Mouse (Mus musculus): ENCODE data around the gene Vmn1r180.

DNA sequence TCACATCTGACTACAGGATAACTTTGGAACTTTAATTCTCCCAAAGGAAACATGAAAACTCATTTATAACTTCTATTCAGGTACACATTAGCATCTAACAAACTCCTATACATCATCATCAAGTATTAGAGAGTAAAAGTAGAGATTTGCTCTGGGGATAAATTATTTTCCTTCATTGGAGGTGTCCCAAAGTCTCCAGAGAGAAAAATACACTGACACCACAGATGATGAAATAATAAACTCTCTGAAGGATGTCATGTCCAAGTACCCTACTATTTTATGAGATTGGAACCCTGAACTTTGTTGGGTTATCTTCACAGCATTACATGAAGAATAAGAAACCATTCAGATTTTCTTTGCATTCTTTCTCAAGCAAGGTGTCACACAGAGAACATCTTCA lies at the start of gene Vmn1r180:
- TF ChIP-seq CEBPB (IDR thresholded peaks at IDR 0.05; ENCODE audit: insufficient read depth, poor library complexity, severe bottlenecking) (no peak), USF1 (IDR thresholded peaks at IDR 0.05; ENCODE audit: low read depth) (no peak), POLR2A (IDR thresholded peaks at IDR 0.05; ENCODE audit: insufficient read length, low read depth) (no peak), SRF (IDR thresholded peaks at IDR 0.05; ENCODE audit: control insufficient read depth, insufficient read length, low read depth) (no peak), TCF12 (IDR thresholded peaks at IDR 0.05; ENCODE audit: insufficient read depth, poor library complexity, severe bottlenecking) (no peak), TCF3 (IDR thresholded peaks at IDR 0.05; ENCODE audit: insufficient read length, low read depth) (no peak), MYOD1 (IDR thresholded peaks at IDR 0.05; ENCODE audit: control insufficient read depth in 1 of 3, insufficient read length in 2 of 3, low read depth in 2 of 3) (no peak), E2F4 (IDR thresholded peaks at IDR 0.05; ENCODE audit: insufficient read depth) (no peak), MAX (IDR thresholded peaks at IDR 0.05; ENCODE audit: low read depth) (no peak), MYOG (IDR thresholded peaks at IDR 0.05; ENCODE audit: control insufficient read depth in 1 of 3, insufficient read depth in 1 of 3, insufficient read length in 2 of 3, low read depth in 2 of 3) (no peak)
